ENCODE assay signal across 26 mouse cellular contexts in the genomic region with DNA sequence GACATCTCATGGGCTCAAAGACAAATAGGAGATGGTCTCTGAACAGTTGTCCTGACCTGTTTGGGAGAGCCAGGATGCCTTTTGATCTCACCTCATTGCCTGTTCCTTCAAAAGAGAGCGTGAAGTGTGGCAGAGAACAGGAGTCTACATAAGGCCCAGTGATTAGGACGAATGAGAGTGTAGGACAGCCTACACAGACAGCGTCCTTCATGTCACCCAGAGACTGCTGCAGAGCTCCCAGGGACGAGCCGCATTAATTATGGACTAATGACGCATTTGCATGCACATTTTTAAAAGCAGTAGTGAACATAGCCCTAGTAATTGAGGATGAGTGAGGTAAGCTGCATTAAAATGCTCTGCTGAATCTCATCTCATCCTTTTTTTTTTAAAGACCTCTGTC.
A peak's percentile ranks its signal among the peaks of the same experiment; 100 is the strongest.
DNase-seq lines count a peak whose midpoint lies in the region; ATAC-seq and TF ChIP-seq lines count a peak whose summit lies in the region.
"Had no signal": no experiment of that assay in that cellular context is flagged by ENCODE, and none has a peak within 500 bp of the region (broad histone marks: within the 10 kb centered on the region; RNA-seq: fewer than 3 reads in every experiment).

No protein-coding gene starts in this region.

- no peaks in the 10 kb centered on the region for H3K36me3 ChIP-seq in intestine, embryonic 14.5 days (ENCODE audit: control insufficient read depth, insufficient read depth, low read length)
- H3K36me3 ChIP-seq in intestine, embryonic 16.5 days (ENCODE audit: control insufficient read depth, insufficient read depth, low read length) = no peaks in the 10 kb centered on the region
- H3K36me3 ChIP-seq in forebrain, embryonic 14.5 days (ENCODE audit: control insufficient read depth, insufficient read depth, low read length) = no peaks in the 10 kb centered on the region
- no peaks in the 10 kb centered on the region for H3K36me3 ChIP-seq in liver, embryonic 11.5 days (ENCODE audit: control insufficient read depth, insufficient read depth, low read length)
- H3K36me3 ChIP-seq: embryonic facial prominence, embryonic 12.5 days; G1E; heart, embryonic 10.5 days; kidney, embryonic 15.5 days; limb, embryonic 12.5 days; lung, embryonic 15.5 days; midbrain, embryonic 12.5 days; neural tube, embryonic 12.5 days had no signal

- no peaks in the 10 kb centered on the region for H3K27me3 ChIP-seq in intestine, embryonic 14.5 days (replicated peaks; ENCODE audit: control insufficient read depth, insufficient read depth, low read length)
- H3K27me3 ChIP-seq in intestine, embryonic 16.5 days (replicated peaks; ENCODE audit: control insufficient read depth, insufficient read depth, low read length) = no peaks in the 10 kb centered on the region
- H3K27me3 ChIP-seq in forebrain, embryonic 14.5 days (replicated peaks; ENCODE audit: control insufficient read depth, insufficient read depth, low read length) = no peaks in the 10 kb centered on the region
- no peaks in the 10 kb centered on the region for H3K27me3 ChIP-seq in liver, embryonic 11.5 days (replicated peaks; ENCODE audit: control insufficient read depth, insufficient read depth, low read length)
- H3K27me3 ChIP-seq: CH12.LX; embryonic facial prominence, embryonic 12.5 days; kidney, embryonic 15.5 days; limb, embryonic 12.5 days; lung, embryonic 15.5 days; midbrain, embryonic 12.5 days; neural tube, embryonic 12.5 days had no signal

- intact Hi-C loops in left cerebral cortex, postnatal 4 days (cut with DNase I) = no loop called here

- no peak overlapping the region for H3K4me2 ChIP-seq in intestine, embryonic 14.5 days (ENCODE audit: low read length)
- H3K4me2 ChIP-seq in intestine, embryonic 16.5 days (ENCODE audit: low read depth, low read length) = no peak overlapping the region
- H3K4me2 ChIP-seq in forebrain, embryonic 14.5 days (ENCODE audit: low read length) = no peak overlapping the region
- no peak overlapping the region for H3K4me2 ChIP-seq in liver, embryonic 11.5 days
- H3K4me2 ChIP-seq: embryonic facial prominence, embryonic 12.5 days; kidney, embryonic 15.5 days; limb, embryonic 12.5 days; lung, embryonic 15.5 days; midbrain, embryonic 12.5 days; neural tube, embryonic 12.5 days had no signal

- WGBS in intestine, embryonic 14.5 days = 79% methylated on average over 6 of the region's 6 CpGs
- WGBS in intestine, embryonic 16.5 days = 83% methylated on average over 6 of the region's 6 CpGs
- WGBS in forebrain, embryonic 14.5 days = 16% methylated on average over 6 of the region's 6 CpGs
- WGBS in liver, embryonic 11.5 days = 79% methylated on average over 6 of the region's 6 CpGs

- ATAC-seq in intestine, embryonic 14.5 days (replicated peaks; ENCODE audit: low FRiP score, low TSS enrichment, low read depth) = no peak
- ATAC-seq in intestine, embryonic 16.5 days = no peak
- peak; percentile 68 for ATAC-seq in forebrain, embryonic 14.5 days
- no peak for ATAC-seq in liver, embryonic 11.5 days (replicated peaks; ENCODE audit: low FRiP score)

- H3K9ac ChIP-seq in intestine, embryonic 14.5 days (ENCODE audit: low read length) = no peak overlapping the region
- no peak overlapping the region for H3K9ac ChIP-seq in intestine, embryonic 16.5 days (ENCODE audit: low read depth, low read length)
- H3K9ac ChIP-seq in forebrain, embryonic 14.5 days (ENCODE audit: low read length) = no peak overlapping the region
- H3K9ac ChIP-seq in liver, embryonic 11.5 days (ENCODE audit: low read depth, low read length) = no peak overlapping the region
- H3K9ac ChIP-seq: embryonic facial prominence, embryonic 12.5 days; kidney, embryonic 15.5 days; limb, embryonic 12.5 days; lung, embryonic 15.5 days; midbrain, embryonic 12.5 days; neural tube, embryonic 12.5 days had no signal

- H3K9me3 ChIP-seq in intestine, embryonic 14.5 days (ENCODE audit: control insufficient read depth, low read length) = no peaks in the 10 kb centered on the region
- no peaks in the 10 kb centered on the region for H3K9me3 ChIP-seq in intestine, embryonic 16.5 days (ENCODE audit: control insufficient read depth, low read length)
- H3K9me3 ChIP-seq in forebrain, embryonic 14.5 days (replicated peaks; ENCODE audit: control insufficient read depth, low read length) = no peaks in the 10 kb centered on the region
- no peaks in the 10 kb centered on the region for H3K9me3 ChIP-seq in liver, embryonic 11.5 days (ENCODE audit: control insufficient read depth, low read length)
- H3K9me3 ChIP-seq: embryonic facial prominence, embryonic 12.5 days; heart, embryonic 10.5 days; kidney, embryonic 15.5 days; limb, embryonic 12.5 days; lung, embryonic 15.5 days; midbrain, embryonic 12.5 days; neural tube, embryonic 12.5 days had no signal

- peak; percentile 7 for DNase-seq in intestine, embryonic 14.5 days (ENCODE audit: low spot score)
- peak; percentile 16 for DNase-seq in ES-CJ7 (ENCODE audit: low read depth, low spot score)
- peak; percentile 76 for DNase-seq in brain, embryonic 14.5 days (ENCODE audit: low read depth)
- peak; percentile 46 for DNase-seq in forebrain, embryonic 14.5 days (ENCODE audit: low spot score)
- DNase-seq in liver, embryonic 11.5 days (ENCODE audit: low spot score) = no peak
- no peak for DNase-seq in left cerebral cortex, postnatal 4 days
- DNase-seq: adrenal gland, postnatal 10 days; B cell, adult 2 months; cerebellum, adult 11 months; cerebellum, adult 9-10 months; cerebellum, postnatal 36 days; gastrocnemius, postnatal 10 days; heart, postnatal 36 days; kidney, adult 18-20 months; kidney, postnatal 25 days; thymus, postnatal 4 days had no signal

- no peak overlapping the region for H3K27ac ChIP-seq in intestine, embryonic 14.5 days (ENCODE audit: low read depth)
- no peak overlapping the region for H3K27ac ChIP-seq in intestine, embryonic 16.5 days (ENCODE audit: low read length)
- H3K27ac ChIP-seq in forebrain, embryonic 14.5 days (ENCODE audit: low read depth, low read length) = peak overlapping the region; percentile 56; the same call in 1 of the 2 replicates
- H3K27ac ChIP-seq in liver, embryonic 11.5 days (ENCODE audit: low read depth, low read length) = no peak overlapping the region
- H3K27ac ChIP-seq: embryonic facial prominence, embryonic 12.5 days; heart, embryonic 10.5 days; kidney, embryonic 15.5 days; limb, embryonic 12.5 days; lung, embryonic 15.5 days; midbrain, embryonic 12.5 days; neural tube, embryonic 12.5 days had no signal

- H3K4me1 ChIP-seq in intestine, embryonic 14.5 days (replicated peaks; ENCODE audit: control insufficient read depth, insufficient read depth, low read length) = no peaks in the 10 kb centered on the region; the same call in 1 of the 2 replicates
- H3K4me1 ChIP-seq in intestine, embryonic 16.5 days (ENCODE audit: control insufficient read depth, insufficient read depth, low read length) = no peaks in the 10 kb centered on the region
- peaks cover 6% of the 10 kb centered on the region; the same call in 1 of the 2 replicates for H3K4me1 ChIP-seq in forebrain, embryonic 14.5 days (ENCODE audit: control insufficient read depth, insufficient read depth, low read length)
- no peaks in the 10 kb centered on the region for H3K4me1 ChIP-seq in liver, embryonic 11.5 days (replicated peaks; ENCODE audit: control insufficient read depth, insufficient read depth, low read length)
- H3K4me1 ChIP-seq: embryonic facial prominence, embryonic 12.5 days; heart, embryonic 10.5 days; kidney, embryonic 15.5 days; limb, embryonic 12.5 days; lung, embryonic 15.5 days; neural tube, embryonic 12.5 days had no signal

- H3K4me3 ChIP-seq in intestine, embryonic 14.5 days (ENCODE audit: low read depth, low read length) = no peak overlapping the region
- H3K4me3 ChIP-seq in intestine, embryonic 16.5 days (ENCODE audit: low read length) = no peak overlapping the region
- no peak overlapping the region for H3K4me3 ChIP-seq in forebrain, embryonic 14.5 days (ENCODE audit: low read depth, low read length)
- no peak overlapping the region for H3K4me3 ChIP-seq in liver, embryonic 11.5 days (ENCODE audit: low read depth, low read length)
- H3K4me3 ChIP-seq: embryonic facial prominence, embryonic 12.5 days; heart, embryonic 10.5 days; kidney, embryonic 15.5 days; limb, embryonic 12.5 days; lung, embryonic 15.5 days; midbrain, embryonic 12.5 days; neural tube, embryonic 12.5 days had no signal

- no peak for TF ChIP-seq CTCF in brain, embryonic 14.5 days (IDR thresholded peaks at IDR 0.05; ENCODE audit: borderline replicate concordance, extremely low read depth, insufficient read depth, insufficient read length)

- TF ChIP-seq POLR2A in brain, embryonic 14.5 days (IDR thresholded peaks at IDR 0.05; ENCODE audit: borderline replicate concordance, extremely low read depth, insufficient read depth, insufficient read length, poor library complexity, severe bottlenecking) = no peak

Comparison
In these comparisons a context has a peak if more than half of its experiments do, and no peak if none do; other contexts are left out.
1. DNase-seq: peak in intestine, embryonic 14.5 days (single experiment), ES-CJ7 (single experiment), brain, embryonic 14.5 days (single experiment) and forebrain, embryonic 14.5 days (single experiment); none in liver, embryonic 11.5 days (single experiment) and left cerebral cortex, postnatal 4 days (single experiment).